Mouse (Mus musculus) adrenal gland, postnatal 14 days (tissue): ENCODE measurements around the gene Prph. TPM values are rescaled to one million over a fixed set of nuclear protein-coding genes. Genes with fewer than 3 reads are reported as not detected.
"Not testable (repeated sequence)": the region's sequence is repeated elsewhere in the genome, so short reads cannot be mapped to it uniquely, and the experiment has no call there.

Experiments used
- DNase-seq: peaks from one replicate; pipeline ENCODE4 v3.0.0; 2021; ENCODE audit warnings: mixed read lengths
- total RNA-seq: library from RNA; stranded (reverse); gene quantifications from 2 replicates; pipeline ENCODE4 v1.2.3, GENCODE M21; 2021

The Prph gene
- total RNA-seq, 1 experiment from 2014 or later, result 6.5 TPM

- peak; percentile 71 for DNase-seq
These were observed 21.3 kb upstream of the Prph start for GRCm38 (mm10) chr15:99033498-99034270.

DNA sequence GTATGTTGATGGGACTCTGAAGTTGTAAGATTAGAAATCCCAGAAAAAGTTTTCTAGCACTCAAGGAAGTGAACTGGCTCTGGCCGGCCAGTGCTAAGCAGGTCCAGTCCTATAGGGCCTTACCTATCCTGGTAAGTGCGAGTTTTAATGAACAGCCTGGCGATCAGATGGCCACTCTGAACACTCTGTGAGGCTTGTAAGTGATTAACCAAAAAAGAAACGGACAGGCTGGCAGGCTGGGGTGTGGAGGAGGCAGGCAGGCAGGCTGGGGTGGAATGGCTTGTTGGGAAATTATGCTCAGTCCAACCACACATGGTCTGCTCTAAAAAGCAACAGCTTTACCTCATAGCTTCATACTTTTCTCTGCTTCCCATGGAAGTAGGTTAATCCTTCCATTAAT lies 19.5 kb upstream of the Prph start:
- no peak for DNase-seq

DNA sequence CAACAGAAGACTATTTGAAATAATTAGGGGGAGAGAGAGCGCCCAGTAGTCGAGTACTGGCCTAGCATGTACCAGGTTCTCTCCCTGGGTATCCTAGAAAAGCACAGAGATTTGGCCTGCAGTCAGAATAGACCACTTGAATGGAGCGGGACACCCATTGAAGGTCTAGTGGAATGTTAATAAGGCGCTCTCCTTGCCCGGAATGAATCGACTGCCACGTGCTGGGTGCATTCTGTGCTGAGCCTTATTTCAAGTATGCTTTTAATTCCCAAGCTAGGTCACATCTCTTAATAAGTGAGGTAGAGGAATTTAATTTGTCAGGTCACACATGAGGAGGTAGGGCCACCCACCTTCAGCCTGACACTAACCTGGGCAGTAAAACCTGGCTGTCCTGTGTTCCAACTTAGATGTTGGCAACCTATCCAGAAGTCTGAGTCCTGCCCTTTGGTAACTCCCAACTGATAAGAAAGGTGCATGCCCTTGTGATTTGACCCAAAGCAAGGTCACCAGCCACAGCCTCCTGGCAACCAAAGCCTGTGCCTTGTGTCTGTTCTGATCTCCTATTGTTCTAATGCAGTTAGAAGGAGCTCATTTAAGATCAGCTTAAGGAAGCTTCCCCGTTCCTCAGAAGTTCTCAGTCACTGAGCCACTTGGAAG lies 18.6 kb upstream of the Prph start:
- no peak for DNase-seq

DNA sequence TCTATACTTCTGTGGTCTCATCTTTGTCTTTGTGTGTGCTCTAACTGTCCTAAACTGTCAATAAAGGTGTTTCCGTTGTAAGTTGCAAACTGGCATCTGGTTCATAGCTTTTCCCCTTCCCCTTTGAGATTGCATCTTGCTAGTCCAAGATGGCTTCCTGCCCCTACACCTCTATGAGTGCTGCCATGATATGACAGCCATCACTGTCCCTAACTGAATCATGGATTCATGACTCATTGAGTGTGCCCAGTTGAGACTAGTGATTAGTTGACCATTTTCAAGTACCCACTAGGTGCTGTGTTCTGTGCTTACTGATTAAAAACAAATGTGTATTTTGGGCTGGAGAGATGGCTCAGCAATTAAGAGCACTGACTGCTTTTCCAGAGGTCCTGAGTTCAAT lies 16.9 kb upstream of the Prph start:
- no peak for DNase-seq

DNA sequence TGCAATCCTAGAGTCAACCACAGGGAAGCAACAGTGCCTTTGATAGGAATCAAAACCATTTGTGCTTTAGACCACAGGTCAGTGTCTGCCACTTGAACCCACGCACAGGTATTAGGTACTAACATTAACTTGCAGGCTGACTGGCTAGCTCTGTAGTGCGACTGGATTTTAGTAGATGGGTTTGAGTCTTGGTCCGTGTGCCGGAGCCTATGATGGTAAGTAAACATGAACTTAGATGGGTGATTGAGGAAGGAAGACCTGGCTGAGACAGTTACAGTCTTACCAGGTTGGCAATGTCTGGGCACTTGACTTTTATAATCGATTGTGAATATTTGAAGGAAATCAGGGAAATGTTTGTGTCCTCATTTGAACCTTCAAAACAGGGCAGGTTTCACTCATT lies 16.2 kb upstream of the Prph start:
- no peak for DNase-seq

DNA sequence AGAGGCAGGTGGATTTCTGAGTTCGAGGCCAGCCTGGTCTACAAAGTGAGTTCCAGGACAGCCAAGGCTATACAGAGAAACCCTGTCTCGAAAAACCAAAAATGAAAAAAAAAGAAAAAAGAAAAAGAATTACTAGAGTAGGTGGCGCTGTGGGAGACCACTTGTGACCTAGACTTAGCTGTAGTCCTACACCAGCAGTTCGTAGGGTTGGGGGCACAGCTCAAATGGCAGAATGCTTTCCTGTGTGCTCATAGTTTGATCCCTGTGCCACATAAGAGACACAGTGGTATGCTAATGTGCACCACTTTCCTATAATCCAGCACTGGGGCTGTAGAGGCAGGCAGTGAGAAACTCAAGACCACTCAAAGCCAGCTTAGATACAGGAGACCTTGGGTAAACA lies 15.7 kb upstream of the Prph start:
- no peak for DNase-seq

DNA sequence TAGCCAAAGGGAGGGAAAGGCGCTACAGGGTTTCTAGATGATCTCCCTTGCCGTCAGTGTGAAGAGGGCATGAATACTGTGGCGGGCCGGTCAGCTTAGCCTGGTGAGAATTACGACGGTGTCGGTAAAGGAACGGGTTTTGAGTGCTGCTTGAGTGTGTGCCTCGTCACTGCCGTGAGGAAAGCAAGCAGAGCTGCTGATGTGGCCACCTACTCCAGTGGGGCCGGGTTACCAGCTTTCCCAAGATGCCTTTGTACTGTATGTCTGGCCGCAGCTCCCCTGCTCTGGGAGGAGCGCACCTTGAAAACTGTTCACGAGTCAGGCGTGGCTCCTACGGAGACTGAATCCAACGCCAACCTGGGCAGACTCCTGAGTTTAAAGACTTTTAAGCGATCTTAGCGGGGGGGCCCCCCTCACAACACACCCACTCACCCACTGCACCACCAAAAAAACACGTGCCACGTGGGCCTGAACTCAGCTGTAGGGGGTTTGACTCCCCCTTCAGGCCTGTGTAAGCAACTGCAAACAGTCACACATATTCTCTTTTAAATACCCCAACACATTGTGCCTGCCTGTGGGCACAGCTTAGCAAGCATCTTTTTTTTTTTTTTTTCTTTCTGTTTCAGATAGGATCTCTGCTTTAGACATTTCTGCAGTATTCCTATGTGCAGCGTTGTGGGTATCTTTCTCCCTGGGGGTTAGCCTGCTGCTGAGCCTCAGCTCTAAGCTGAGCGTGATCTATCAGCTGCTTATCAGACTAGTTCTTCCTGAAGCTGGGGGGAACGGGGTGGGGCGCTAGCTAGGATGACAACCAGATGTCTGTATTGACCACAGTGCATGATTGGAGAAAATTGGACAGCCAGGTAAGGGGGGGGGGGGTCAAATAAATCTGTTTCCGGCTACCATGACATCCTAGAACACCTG lies 14.7 kb upstream of the Prph start:
- no peak for DNase-seq

GRCm38 (mm10) chr15:99040920-99041856 lies 13.8 kb upstream of the Prph start:
- DNase-seq, result peak; percentile 55

GRCm38 (mm10) chr15:99042334-99042733 lies 12.6 kb upstream of the Prph start:
- DNase-seq, result no peak

GRCm38 (mm10) chr15:99044854-99045253 lies 10.1 kb upstream of the Prph start:
- DNase-seq, result peak; percentile 50

DNA sequence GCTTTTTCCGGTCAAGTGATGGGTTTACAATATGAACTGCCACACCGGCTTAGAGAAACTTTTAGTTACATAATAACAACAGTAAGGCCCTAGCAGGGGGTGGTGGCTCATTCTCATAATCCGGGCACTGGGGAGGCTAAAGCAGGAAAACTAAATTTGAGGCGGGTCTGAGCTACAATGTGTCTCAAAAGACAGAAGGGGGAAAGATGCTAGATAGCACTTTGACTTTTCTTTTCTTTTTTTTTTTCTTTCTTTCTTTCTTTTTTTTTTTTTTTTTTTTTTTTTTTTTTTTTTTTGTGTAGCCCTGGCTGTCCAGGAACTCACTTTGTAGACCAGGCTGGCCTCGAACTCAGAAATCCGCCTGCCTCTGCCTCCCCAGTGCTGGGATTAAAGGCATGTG lies 9.2 kb upstream of the Prph start:
- DNase-seq, result not testable (repeated sequence)

DNA sequence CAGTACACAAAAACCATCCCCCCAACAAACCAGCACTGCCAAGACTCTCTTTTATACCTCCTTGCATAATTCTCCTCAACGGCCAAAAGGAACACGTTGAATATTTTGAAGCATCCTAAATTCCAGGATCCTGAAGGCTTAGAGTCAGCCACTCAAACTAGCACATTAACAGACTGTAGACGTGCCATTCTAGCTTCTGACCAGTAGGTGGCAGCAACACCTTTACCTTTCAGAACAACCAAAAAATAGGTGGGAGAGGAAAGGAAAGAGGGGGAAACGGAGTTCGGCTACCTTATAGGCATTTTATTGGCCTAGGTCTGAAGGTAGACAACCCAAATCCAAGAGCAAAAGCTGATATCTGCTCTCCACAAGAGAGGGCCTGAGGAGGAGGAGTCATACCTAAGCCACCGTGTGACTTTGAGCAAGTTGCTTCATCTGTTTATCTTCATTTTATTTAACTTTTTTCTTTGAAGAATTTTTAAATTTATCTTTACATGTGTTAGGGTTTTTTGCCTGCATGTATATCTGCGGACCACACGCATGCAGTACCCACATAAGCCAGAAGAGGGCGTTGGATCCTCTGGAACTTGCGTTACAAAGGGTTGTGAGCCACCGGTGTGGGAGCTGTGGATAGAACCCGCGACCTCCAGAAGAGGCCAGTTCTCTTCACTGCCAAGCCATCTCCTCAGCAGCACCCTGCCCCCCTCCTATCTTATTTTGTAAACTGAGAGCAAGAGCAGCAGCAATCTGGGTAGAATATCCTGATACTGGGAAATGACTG lies 5.3 kb upstream of the Prph start:
- DNase-seq, result peak; percentile 60

GRCm38 (mm10) chr15:99053373-99053772 lies 1.6 kb upstream of the Prph start:
- peak; percentile 46 for DNase-seq

DNA sequence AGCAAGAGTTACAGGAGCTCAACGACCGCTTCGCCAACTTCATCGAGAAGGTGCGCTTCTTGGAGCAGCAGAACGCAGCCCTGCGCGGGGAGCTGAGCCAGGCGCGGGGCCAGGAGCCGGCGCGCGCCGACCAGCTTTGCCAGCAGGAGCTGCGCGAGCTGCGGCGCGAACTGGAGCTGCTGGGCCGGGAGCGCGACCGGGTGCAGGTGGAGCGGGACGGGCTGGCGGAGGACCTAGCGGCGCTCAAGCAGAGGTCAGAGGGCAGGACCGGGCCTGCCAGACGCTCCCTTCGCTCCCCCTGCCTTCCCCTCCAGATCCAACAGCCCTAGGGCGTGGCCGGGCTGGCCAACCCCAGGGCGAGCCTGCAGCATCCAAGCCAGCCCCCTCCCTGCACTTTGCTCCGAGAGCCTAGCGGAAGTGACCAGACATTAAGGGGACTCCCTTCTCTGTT lies 562 bp downstream of the Prph start:
- peak; percentile 52 for DNase-seq

- DNase-seq, result peak; percentile 45
These were observed 1.4 kb downstream of the Prph start for GRCm38 (mm10) chr15:99056332-99056731.

GRCm38 (mm10) chr15:99065557-99066165 lies 10.7 kb downstream of the Prph start:
- DNase-seq, result no peak

GRCm38 (mm10) chr15:99071988-99072387 lies 17.0 kb downstream of the Prph start:
- DNase-seq, result no peak

DNA sequence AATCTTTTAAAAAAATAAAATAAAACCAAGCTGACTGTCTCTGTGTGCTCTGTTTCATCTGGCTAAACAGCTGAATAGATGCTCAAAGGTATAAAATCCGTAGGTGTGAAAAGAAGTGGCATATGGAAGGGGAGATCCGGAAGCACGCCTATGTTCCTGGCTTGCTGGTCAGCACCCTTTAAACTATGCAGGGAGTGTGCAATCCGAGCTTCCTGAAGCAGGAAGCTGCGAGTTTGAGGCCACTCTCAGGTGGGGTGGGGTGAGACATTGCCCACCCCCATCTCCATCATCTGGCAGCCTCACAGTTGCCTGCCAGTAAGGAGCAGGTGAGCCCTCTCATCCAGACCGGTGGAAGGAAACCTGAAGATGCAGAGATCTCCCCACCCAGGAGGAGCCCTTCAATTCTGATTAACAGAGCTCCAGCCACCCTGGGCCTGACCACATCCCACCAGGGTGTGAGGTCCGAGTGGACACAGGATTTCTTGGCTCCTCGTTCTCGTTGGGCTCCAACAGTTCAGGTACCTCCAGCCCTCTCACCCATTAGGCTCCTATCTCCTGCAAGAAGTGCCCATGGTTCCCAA lies 19.1 kb downstream of the Prph start, which contains the start of gene Troap:
Troap (plus strand) TSS at position 557 of the 581 bp plus-strand sequence.
- no peak for DNase-seq

DNA sequence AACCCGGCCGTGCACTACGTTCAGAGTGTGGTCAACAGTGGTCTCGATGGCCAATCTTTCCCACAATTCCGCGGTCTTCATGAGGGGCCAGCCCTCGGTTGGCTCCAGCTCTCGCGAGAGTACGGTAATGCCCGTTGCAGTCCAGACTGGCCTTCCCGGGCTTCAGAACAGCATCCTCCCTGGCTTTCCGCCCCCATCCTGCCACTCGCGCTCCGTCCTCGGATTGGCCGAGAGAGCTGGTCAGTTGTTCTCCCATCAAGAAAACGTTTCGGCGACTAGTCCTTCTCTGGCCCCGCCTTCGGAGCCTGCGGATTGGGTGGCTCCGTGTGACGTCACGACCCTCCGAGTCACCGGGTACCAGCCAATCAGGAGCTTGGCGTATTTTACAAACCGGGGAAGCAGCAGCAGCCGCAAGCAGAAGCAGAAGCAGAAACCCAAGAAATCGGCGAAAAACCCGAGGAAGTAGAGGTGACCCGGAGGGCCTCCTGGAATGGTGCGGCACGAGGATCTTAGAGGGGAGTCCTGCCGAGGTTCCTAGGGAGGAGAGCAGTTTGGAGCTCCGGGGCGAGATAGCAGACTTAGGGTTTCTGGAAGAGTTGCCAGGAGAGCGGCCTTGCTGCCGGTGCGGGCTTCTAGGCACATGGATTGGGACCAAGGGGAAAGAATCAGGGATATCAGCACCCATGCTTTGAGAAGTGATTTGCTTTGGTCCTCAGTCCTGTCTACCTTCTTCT lies 19.8 kb downstream of the Prph start:
- peak; percentile 98 for DNase-seq
